Mouse (Mus musculus): ENCODE measurements at regions not wholly inside any gene's neighbourhood (a gene's known extent, or its start where the extent isn't known, plus 50 kb on each side); places are given as distances from the start of the nearest gene placed in this dataset.

- 91% methylated on average over 18 of the region's 18 CpGs for WGBS
- H3K4me1 ChIP-seq (ENCODE audit: control insufficient read depth, insufficient read depth, insufficient read length), result no peaks in the 10 kb centered on the region
- no peak overlapping the region for H3K4me3 ChIP-seq (ENCODE audit: extremely low read depth, insufficient read depth, insufficient read length)
- no peaks in the 10 kb centered on the region for H3K36me3 ChIP-seq (ENCODE audit: control insufficient read depth, insufficient read depth, low read length)
- H3K27ac ChIP-seq (ENCODE audit: insufficient read depth, low read length), result no peak overlapping the region
- no peak for DNase-seq (ENCODE audit: low read depth in 1 of 2, low spot score in 2 of 2)
- no peaks in the 10 kb centered on the region for H3K27me3 ChIP-seq (ENCODE audit: control insufficient read depth, insufficient read depth, low read length)
- no peak for TF ChIP-seq CTCF (IDR thresholded peaks at IDR 0.05; ENCODE audit: extremely low read depth, insufficient read depth, insufficient read length, insufficient replicate concordance)
- no peak for TF ChIP-seq POLR2A (IDR thresholded peaks at IDR 0.05; ENCODE audit: low read depth, low read length)
Observed at GRCm38 (mm10) chr10:68353692-68354232, 75.2 kb upstream of the Arid5b start.

- no peaks in the 10 kb centered on the region for H3K27me3 ChIP-seq (ENCODE audit: control insufficient read depth, insufficient read depth, low read length)
- no peak for TF ChIP-seq POLR2A (IDR thresholded peaks at IDR 0.05; ENCODE audit: low read depth, low read length)
- TF ChIP-seq CTCF (IDR thresholded peaks at IDR 0.05; ENCODE audit: extremely low read depth, insufficient read depth, insufficient read length, insufficient replicate concordance), result no peak
- DNase-seq (ENCODE audit: low read depth in 1 of 2, low spot score in 2 of 2), result no peak
- no peaks in the 10 kb centered on the region for H3K4me1 ChIP-seq (ENCODE audit: control insufficient read depth, insufficient read depth, insufficient read length)
- H3K27ac ChIP-seq (ENCODE audit: insufficient read depth, low read length), result no peak overlapping the region
- H3K36me3 ChIP-seq (ENCODE audit: control insufficient read depth, insufficient read depth, low read length), result no peaks in the 10 kb centered on the region
- 90% methylated on average over 8 of the region's 8 CpGs for WGBS
- H3K4me3 ChIP-seq (ENCODE audit: extremely low read depth, insufficient read depth, insufficient read length), result no peak overlapping the region
Observed at GRCm38 (mm10) chr10:68351841-68352555, 73.5 kb upstream of the Arid5b start.

- no peaks in the 10 kb centered on the region for H3K27me3 ChIP-seq (ENCODE audit: control insufficient read depth, insufficient read depth, low read length)
- H3K4me1 ChIP-seq (ENCODE audit: control insufficient read depth, insufficient read depth, insufficient read length), result no peaks in the 10 kb centered on the region
- no peaks in the 10 kb centered on the region for H3K36me3 ChIP-seq (ENCODE audit: control insufficient read depth, insufficient read depth, low read length)
- no peak overlapping the region for H3K27ac ChIP-seq (ENCODE audit: insufficient read depth, low read length)
- 88% methylated on average over 5 of the region's 5 CpGs for WGBS
- DNase-seq (ENCODE audit: low read depth in 1 of 2, low spot score in 2 of 2), result no peak
- TF ChIP-seq CTCF (IDR thresholded peaks at IDR 0.05; ENCODE audit: extremely low read depth, insufficient read depth, insufficient read length, insufficient replicate concordance) (no peak), POLR2A (IDR thresholded peaks at IDR 0.05; ENCODE audit: low read depth, low read length) (no peak)
- H3K4me3 ChIP-seq (ENCODE audit: extremely low read depth, insufficient read depth, insufficient read length), result no peak overlapping the region
Observed at GRCm38 (mm10) chr10:68351441-68351840, 72.9 kb upstream of the Arid5b start.

GRCm38 (mm10) chr10:68350798-68351197 is 72.3 kb upstream of the Arid5b start:
- TF ChIP-seq CTCF (IDR thresholded peaks at IDR 0.05; ENCODE audit: extremely low read depth, insufficient read depth, insufficient read length, insufficient replicate concordance) (no peak), POLR2A (IDR thresholded peaks at IDR 0.05; ENCODE audit: low read depth, low read length) (no peak)
- no peaks in the 10 kb centered on the region for H3K27me3 ChIP-seq (ENCODE audit: control insufficient read depth, insufficient read depth, low read length)
- no peaks in the 10 kb centered on the region for H3K4me1 ChIP-seq (ENCODE audit: control insufficient read depth, insufficient read depth, insufficient read length)
- no peak for DNase-seq (ENCODE audit: low read depth in 1 of 2, low spot score in 2 of 2)
- 94% methylated on average over 12 of the region's 12 CpGs for WGBS
- no peaks in the 10 kb centered on the region for H3K36me3 ChIP-seq (ENCODE audit: control insufficient read depth, insufficient read depth, low read length)
- H3K27ac ChIP-seq (ENCODE audit: insufficient read depth, low read length), result no peak overlapping the region
- no peak overlapping the region for H3K4me3 ChIP-seq (ENCODE audit: extremely low read depth, insufficient read depth, insufficient read length)

- DNase-seq (ENCODE audit: low read depth in 1 of 2, low spot score in 2 of 2), result no peak
- Histone ChIP-seq H3K36me3 (ENCODE audit: control insufficient read depth, insufficient read depth, low read length) (no peaks in the 10 kb centered on the region), H3K27ac (ENCODE audit: insufficient read depth, low read length) (no peak overlapping the region), H3K27me3 (ENCODE audit: control insufficient read depth, insufficient read depth, low read length) (no peaks in the 10 kb centered on the region), H3K4me1 (ENCODE audit: control insufficient read depth, insufficient read depth, insufficient read length) (no peaks in the 10 kb centered on the region), H3K4me3 (ENCODE audit: extremely low read depth, insufficient read depth, insufficient read length) (no peak overlapping the region)
- 93% methylated on average over 7 of the region's 7 CpGs for WGBS
- TF ChIP-seq POLR2A (IDR thresholded peaks at IDR 0.05; ENCODE audit: low read depth, low read length), result no peak
- TF ChIP-seq CTCF (IDR thresholded peaks at IDR 0.05; ENCODE audit: extremely low read depth, insufficient read depth, insufficient read length, insufficient replicate concordance), result no peak
Observed at GRCm38 (mm10) chr10:68347806-68348205, 69.3 kb upstream of the Arid5b start.

- Histone ChIP-seq H3K27ac (ENCODE audit: insufficient read depth, low read length) (no peak overlapping the region), H3K4me1 (ENCODE audit: control insufficient read depth, insufficient read depth, insufficient read length) (no peaks in the 10 kb centered on the region), H3K27me3 (ENCODE audit: control insufficient read depth, insufficient read depth, low read length) (no peaks in the 10 kb centered on the region), H3K36me3 (ENCODE audit: control insufficient read depth, insufficient read depth, low read length) (no peaks in the 10 kb centered on the region), H3K4me3 (ENCODE audit: extremely low read depth, insufficient read depth, insufficient read length) (no peak overlapping the region)
- WGBS, result 90% methylated on average over 18 of the region's 18 CpGs
- TF ChIP-seq CTCF (IDR thresholded peaks at IDR 0.05; ENCODE audit: extremely low read depth, insufficient read depth, insufficient read length, insufficient replicate concordance) (no peak), POLR2A (IDR thresholded peaks at IDR 0.05; ENCODE audit: low read depth, low read length) (no peak)
- DNase-seq (ENCODE audit: low read depth in 1 of 2, low spot score in 2 of 2), result no peak
Observed at GRCm38 (mm10) chr10:68344991-68345720, 66.6 kb upstream of the Arid5b start.

Data from spleen, adult 2 months (tissue).